Mouse (Mus musculus) myocyte (in vitro differentiated cells): ENCODE measurements around the gene Chaf1a. TPM values are rescaled to one million over a fixed set of nuclear protein-coding genes. Genes with fewer than 3 reads are reported as not detected.
A peak's percentile ranks its signal among the peaks of the same experiment; 100 is the strongest.

ENCODE experiments used
- H3K27me3 ChIP-seq: one replicate; pipeline ENCODE4 v1.6.1; 2011; ENCODE audit not compliant: control insufficient read depth, insufficient read depth, insufficient read length
- H3K36me3 ChIP-seq: one replicate; pipeline ENCODE4 v1.6.1; 2011; ENCODE audit not compliant: control insufficient read depth, insufficient read depth
- H3K4me2 ChIP-seq: one replicate; pipeline ENCODE4 v1.6.1; 2011; ENCODE audit warnings: low read depth, control low read depth
- H3K4me3 ChIP-seq: one replicate; pipeline ENCODE4 v1.5.1; 2011; ENCODE audit warnings: mild to moderate bottlenecking, control low read depth, moderate library complexity
- H3K79me2 ChIP-seq: one replicate; pipeline ENCODE4 v1.6.1; 2011; ENCODE audit not compliant: control insufficient read depth, insufficient read depth
- H3ac ChIP-seq: one replicate; pipeline ENCODE4 v1.6.1; 2011; ENCODE audit not compliant: control insufficient read depth, insufficient read length
- CEBPB ChIP-seq: IDR thresholded peaks from 2 replicates; pipeline ENCODE4 v1.6.1; 2011; ENCODE audit warnings: mild to moderate bottlenecking, moderate library complexity; ENCODE audit not compliant: poor library complexity, insufficient read depth, severe bottlenecking
- E2F4 ChIP-seq: IDR thresholded peaks from one replicate; pipeline ENCODE4 v1.6.1; 2011; ENCODE audit warnings: mild to moderate bottlenecking, control low read depth, moderate library complexity; ENCODE audit not compliant: insufficient read depth
- MAX ChIP-seq: IDR thresholded peaks from one replicate; pipeline ENCODE4 v1.6.1; 2011; ENCODE audit warnings: low read depth, mild to moderate bottlenecking, control low read depth
- MYOD1 ChIP-seq, 3 experiments: IDR thresholded peaks; one replicate each; pipeline ENCODE4 v1.6.1; 2011; ENCODE audit warnings: control low read depth in 2 of 3, low read depth in 2 of 3, mild to moderate bottlenecking in 2 of 3, moderate library complexity in 1 of 3; ENCODE audit not compliant: insufficient read length in 2 of 3, control insufficient read depth in 1 of 3
- MYOG ChIP-seq, 3 experiments: IDR thresholded peaks; one replicate each; pipeline ENCODE4 v1.6.1; 2011; ENCODE audit warnings: control low read depth in 2 of 3, low read depth in 2 of 3, mild to moderate bottlenecking in 2 of 3; ENCODE audit not compliant: insufficient read length in 2 of 3, control insufficient read depth in 1 of 3, insufficient read depth in 1 of 3
- POLR2A ChIP-seq: IDR thresholded peaks from one replicate; pipeline ENCODE4 v1.6.1; 2011; ENCODE audit warnings: low read depth, mild to moderate bottlenecking, control low read depth, moderate library complexity; ENCODE audit not compliant: insufficient read length
- POLR2AphosphoS2 ChIP-seq: IDR thresholded peaks from one replicate; pipeline ENCODE4 v1.6.1; 2011; ENCODE audit warnings: low read depth, control low read depth; ENCODE audit not compliant: insufficient read length
- REST ChIP-seq: IDR thresholded peaks from one replicate; pipeline ENCODE4 v1.6.1; 2011; ENCODE audit warnings: mild to moderate bottlenecking, control low read depth, moderate library complexity; ENCODE audit not compliant: insufficient read depth, insufficient read length
- SRF ChIP-seq: IDR thresholded peaks from one replicate; pipeline ENCODE4 v1.6.1; 2011; ENCODE audit warnings: low read depth; ENCODE audit not compliant: control insufficient read depth, insufficient read length
- TCF12 ChIP-seq: IDR thresholded peaks from one replicate; pipeline ENCODE4 v1.6.1; 2011; ENCODE audit warnings: mild to moderate bottlenecking, control low read depth; ENCODE audit not compliant: poor library complexity, insufficient read depth, severe bottlenecking
- TCF3 ChIP-seq: IDR thresholded peaks from one replicate; pipeline ENCODE4 v1.6.1; 2011; ENCODE audit warnings: low read depth, control low read depth; ENCODE audit not compliant: insufficient read length
- USF1 ChIP-seq: IDR thresholded peaks from one replicate; pipeline ENCODE4 v1.6.1; 2011; ENCODE audit warnings: low read depth, mild to moderate bottlenecking, control low read depth, moderate library complexity
- polyA plus RNA-seq: library from polyadenylated mRNA; unstranded; fragments of >200 nt; fragmentation: generic; extraction: Trizol; gene quantifications from one replicate; pipeline ENCODE4 v1.2.1, GENCODE M21; 2012; ENCODE audit warnings: missing spikeins

Gene Chaf1a
- polyA plus RNA-seq, 1 experiment = 8.0 TPM

DNA sequence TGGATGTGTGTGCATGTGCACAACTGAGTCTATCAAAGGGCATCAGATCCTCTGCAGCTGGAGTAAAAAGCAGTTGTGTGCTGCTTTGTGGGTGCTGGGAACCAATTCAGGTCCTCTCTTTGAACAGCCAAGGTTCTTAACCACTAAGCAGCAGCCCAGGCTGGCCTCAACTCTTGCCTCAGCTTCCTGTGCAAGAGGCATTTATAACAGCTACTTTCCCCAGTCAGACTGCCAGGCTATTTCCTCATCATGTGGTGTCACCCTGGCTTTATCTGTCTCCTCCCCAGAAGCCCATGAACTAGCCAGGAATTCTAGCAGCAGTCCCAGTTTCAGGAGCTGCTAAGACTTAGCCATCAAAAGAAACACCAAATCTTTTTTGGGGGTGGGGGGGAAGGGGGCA lies 26.2 kb downstream of the Chaf1a start:
- TF ChIP-seq E2F4 (no peak), MYOG (IDR thresholded peaks at IDR 0.05; ENCODE audit: control insufficient read depth in 1 of 3, insufficient read depth in 1 of 3, insufficient read length in 2 of 3, low read depth in 2 of 3) (no peak), REST (no peak), USF1 (no peak), MAX (no peak)
- H3ac ChIP-seq = no peak overlapping the region
- H3K79me2 ChIP-seq = no peaks in the 10 kb centered on the region

DNA sequence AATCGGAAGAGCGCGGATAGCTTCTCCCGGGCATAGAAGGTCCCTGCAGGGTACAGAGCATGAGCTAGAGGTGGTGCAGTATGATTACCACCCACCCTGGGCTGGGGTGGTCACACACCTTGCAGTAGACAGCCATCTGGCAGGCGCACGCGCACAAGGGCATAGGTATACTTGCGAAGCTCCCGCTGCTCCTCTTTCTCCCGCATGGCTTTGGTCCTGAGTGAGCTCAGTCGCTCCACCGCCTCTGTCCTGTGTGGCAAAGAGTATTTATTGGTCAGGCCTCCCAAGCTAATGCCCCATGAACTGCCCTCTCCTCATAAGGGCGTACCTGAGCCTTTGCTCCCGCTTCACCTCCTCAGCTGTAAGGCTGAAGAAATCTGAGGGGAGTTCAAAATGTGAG lies 28.8 kb downstream of the Chaf1a start:
- Histone ChIP-seq H3K79me2 (no peaks in the 10 kb centered on the region), H3K27me3 (no peaks in the 10 kb centered on the region), H3K4me2 (no peak overlapping the region), H3K4me3 (no peak overlapping the region), H3ac (no peak overlapping the region), H3K36me3 (peaks cover 30% of the 10 kb centered on the region)
- TF ChIP-seq POLR2AphosphoS2 (no peak), REST (no peak), USF1 (no peak), SRF (no peak), POLR2A (no peak), TCF3 (no peak), MAX (no peak), CEBPB (no peak), MYOD1 (IDR thresholded peaks at IDR 0.05; ENCODE audit: control insufficient read depth in 1 of 3, insufficient read length in 2 of 3, low read depth in 2 of 3) (no peak), MYOG (IDR thresholded peaks at IDR 0.05; ENCODE audit: control insufficient read depth in 1 of 3, insufficient read depth in 1 of 3, insufficient read length in 2 of 3, low read depth in 2 of 3) (no peak), TCF12 (no peak), E2F4 (no peak)

More for the DNA sequence above, 26.2 kb downstream of the Chaf1a start:
- Histone ChIP-seq H3K4me2 (no peak overlapping the region), H3K27me3 (no peaks in the 10 kb centered on the region), H3K4me3 (no peak overlapping the region), H3K36me3 (peaks cover 27% of the 10 kb centered on the region)

DNA sequence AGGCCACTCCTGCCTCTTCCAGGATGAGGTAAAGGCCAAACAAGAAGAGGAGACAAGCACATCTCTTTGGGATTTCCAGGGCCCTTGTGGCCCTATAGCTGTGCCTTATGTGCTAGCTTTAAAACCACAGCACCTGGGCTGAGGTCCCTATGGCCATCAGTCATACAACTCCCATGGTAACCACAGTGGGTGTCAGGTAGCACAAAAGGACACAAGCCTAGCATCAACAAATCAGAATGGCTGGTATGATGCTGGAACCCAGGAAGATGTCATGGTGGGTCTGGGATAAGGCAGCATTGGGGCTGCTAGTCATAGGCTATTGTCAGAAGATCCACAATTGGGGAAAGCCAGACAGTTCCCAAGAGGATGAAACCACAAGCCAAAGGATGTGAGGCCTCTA lies 30.9 kb downstream of the Chaf1a start:
- H3ac ChIP-seq = no peak overlapping the region
- H3K79me2 ChIP-seq = no peaks in the 10 kb centered on the region
- TF ChIP-seq POLR2AphosphoS2 (no peak), USF1 (no peak), TCF3 (no peak), MAX (no peak), MYOG (IDR thresholded peaks at IDR 0.05; ENCODE audit: control insufficient read depth in 1 of 3, insufficient read depth in 1 of 3, insufficient read length in 2 of 3, low read depth in 2 of 3) (no peak)
- no peak overlapping the region for H3K4me3 ChIP-seq
- no peaks in the 10 kb centered on the region for H3K27me3 ChIP-seq
- H3K4me2 ChIP-seq = no peak overlapping the region
- H3K36me3 ChIP-seq = peaks cover 21% of the 10 kb centered on the region

DNA sequence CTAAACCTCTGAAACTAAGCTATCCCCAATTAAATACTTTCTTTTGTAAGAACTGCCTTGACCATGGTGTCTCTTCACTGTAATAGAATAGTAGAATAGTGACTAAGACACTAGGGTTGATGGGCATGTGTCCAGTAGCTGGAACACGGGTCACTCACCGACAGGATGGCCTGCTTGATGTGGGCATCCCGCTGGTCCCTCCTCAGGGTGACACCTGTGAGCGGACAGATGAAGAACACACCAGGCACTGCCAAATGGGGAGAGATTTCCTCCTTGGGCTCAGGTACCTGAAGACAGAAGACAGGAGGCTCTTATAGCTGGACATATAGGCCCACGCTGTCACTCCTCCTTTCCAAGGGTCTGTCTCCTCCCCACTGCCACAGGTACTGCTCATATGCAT lies 32.0 kb downstream of the Chaf1a start:
- no peak for TF ChIP-seq POLR2AphosphoS2
- TF ChIP-seq E2F4 = no peak
- no peak for TF ChIP-seq TCF12
- no peak for TF ChIP-seq TCF3
- no peak for TF ChIP-seq SRF
- TF ChIP-seq CEBPB = no peak
- no peak for TF ChIP-seq MYOG (IDR thresholded peaks at IDR 0.05; ENCODE audit: control insufficient read depth in 1 of 3, insufficient read depth in 1 of 3, insufficient read length in 2 of 3, low read depth in 2 of 3)
- no peak for TF ChIP-seq MYOD1 (IDR thresholded peaks at IDR 0.05; ENCODE audit: control insufficient read depth in 1 of 3, insufficient read length in 2 of 3, low read depth in 2 of 3)
- Histone ChIP-seq H3K79me2 (no peaks in the 10 kb centered on the region), H3ac (no peak overlapping the region), H3K27me3 (no peaks in the 10 kb centered on the region), H3K4me3 (no peak overlapping the region), H3K36me3 (peaks cover 17% of the 10 kb centered on the region), H3K4me2 (no peak overlapping the region)

DNA sequence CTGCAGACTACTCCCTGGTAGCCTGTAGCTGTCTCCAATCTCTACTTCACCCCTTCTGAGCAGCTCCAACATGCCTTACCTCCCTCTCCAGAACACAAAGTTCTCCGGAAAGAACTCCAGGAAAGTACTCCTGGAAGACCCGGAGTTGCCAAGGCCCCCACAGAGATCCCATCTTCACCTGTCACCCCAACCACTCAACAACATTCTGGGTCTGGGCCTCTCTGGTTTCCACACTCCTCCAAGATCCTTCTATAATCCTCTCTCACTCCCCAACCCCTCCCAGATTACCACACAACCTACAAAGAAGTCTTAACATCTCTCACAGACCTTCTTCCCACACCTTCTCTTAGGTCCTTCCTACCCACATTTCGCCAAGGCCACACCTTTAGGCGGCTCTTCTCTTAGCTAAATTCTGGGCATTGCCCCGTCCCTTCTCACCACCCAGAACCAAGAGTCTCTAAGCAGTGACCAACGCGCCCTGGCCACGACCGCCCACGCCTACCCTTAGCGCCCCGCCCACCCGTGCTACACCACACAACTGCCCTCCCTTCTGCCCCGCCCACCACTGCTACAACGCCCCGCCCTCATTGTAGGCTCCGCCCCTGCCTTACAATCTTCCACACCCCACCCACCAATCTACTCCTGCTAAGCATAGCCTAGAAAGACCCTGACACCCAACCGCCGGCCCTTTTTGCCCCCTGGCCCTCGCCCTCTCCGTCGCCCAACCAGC lies 34.0 kb downstream of the Chaf1a start:
- Histone ChIP-seq H3K4me2 (peak overlapping the region; percentile 90), H3ac (no peak overlapping the region), H3K36me3 (peaks cover 17% of the 10 kb centered on the region), H3K79me2 (no peaks in the 10 kb centered on the region), H3K4me3 (peak overlapping the region; percentile 44), H3K27me3 (no peaks in the 10 kb centered on the region)
- no peak for TF ChIP-seq MAX
- peak; percentile 25 for TF ChIP-seq POLR2A
- TF ChIP-seq TCF3 = no peak
- peak; percentile 17 for TF ChIP-seq POLR2AphosphoS2
- no peak for TF ChIP-seq TCF12
- no peak for TF ChIP-seq CEBPB
